Mouse (Mus musculus) lung, adult 2 months (tissue): Measurements from ENCODE around the gene Glis2.

ENCODE experiments used
- CTCF ChIP-seq: fragments of 200-500 bp; IDR thresholded peaks from 2 replicates; pipeline ENCODE4 v1.5.1; 2011; ENCODE audit warnings: mild to moderate bottlenecking, low read length, control low read depth; ENCODE audit not compliant: insufficient read depth
- POLR2A ChIP-seq: fragments of 200-500 bp; IDR thresholded peaks from 2 replicates; pipeline ENCODE4 v1.6.1; 2011; ENCODE audit warnings: low read depth, mild to moderate bottlenecking, control low read depth, low read length, borderline replicate concordance; ENCODE audit errors: extremely low read depth

DNA sequence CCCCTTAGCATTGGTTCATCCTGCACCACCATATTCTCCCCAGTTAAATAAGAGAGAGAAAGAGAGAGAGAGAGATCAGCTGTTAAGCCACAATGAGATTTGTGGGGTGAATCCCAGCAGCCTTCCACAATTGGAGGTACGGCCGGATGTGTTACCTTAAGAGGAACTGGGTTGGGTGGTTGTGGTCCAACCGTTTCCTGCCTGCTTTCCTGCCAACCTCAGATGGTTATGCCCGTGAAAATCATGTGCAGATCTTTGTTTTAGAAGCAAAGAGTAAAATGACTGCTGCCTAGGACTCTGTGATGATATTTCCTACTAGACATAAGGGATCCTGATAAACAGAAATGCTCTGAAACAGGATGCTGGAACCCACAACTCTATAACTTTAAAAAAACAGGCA is 79.6 kb downstream of the Glis2 start:
- TF ChIP-seq CTCF (no peak), POLR2A (no peak)
